In the genomic region with DNA sequence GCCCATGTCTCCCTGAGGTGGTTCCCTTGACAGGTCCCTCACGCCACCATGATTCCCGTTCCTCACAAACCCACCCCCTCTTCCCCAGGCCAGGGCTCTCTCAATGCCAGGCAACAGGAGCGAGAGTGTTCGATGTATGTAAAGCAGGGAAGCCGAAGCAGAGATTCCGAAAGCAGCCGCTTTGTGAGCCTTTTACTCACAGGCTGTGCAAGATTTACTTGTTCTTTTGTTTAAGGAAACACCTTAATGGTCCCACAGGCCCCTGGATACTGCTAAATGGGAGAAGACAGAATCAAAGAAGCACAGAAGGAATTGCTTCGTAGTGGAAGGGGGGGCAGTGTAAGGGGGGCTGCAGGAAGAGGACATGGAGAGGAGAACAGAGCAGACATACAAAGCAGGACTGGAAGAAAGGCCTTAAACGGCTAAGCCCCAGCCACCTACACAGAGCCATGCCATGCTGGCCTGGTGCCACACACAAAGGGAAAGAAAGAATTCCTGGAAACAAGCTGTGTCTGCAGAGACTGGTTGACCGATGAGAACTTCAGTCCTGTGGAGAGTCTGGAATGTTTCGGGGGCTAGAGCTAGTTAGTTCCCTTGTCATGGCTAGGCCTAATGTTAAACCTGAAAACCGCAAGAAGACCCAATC, we compare ENCODE assay signal across 13 mouse cellular contexts.
DNase-seq lines count a peak whose midpoint lies in the region; ATAC-seq and TF ChIP-seq lines count a peak whose summit lies in the region.
"Had no signal": no experiment of that assay in that cellular context is flagged by ENCODE, and none has a peak within 500 bp of the region (broad histone marks: within the 10 kb centered on the region; RNA-seq: fewer than 3 reads in every experiment).

No protein-coding gene starts in this region.

- peak; percentile 51 for ATAC-seq in forebrain, postnatal 0 days
- peak; percentile 62 for ATAC-seq in midbrain, embryonic 15.5 days (replicated peaks)
- no peak for ATAC-seq in megakaryocyte progenitor cell, adult 5-6 weeks (replicated peaks; ENCODE audit: poor library complexity)
- no peak for ATAC-seq in megakaryocyte, adult 5-6 weeks (ENCODE audit: poor library complexity, severe bottlenecking)

- H3K4me2 ChIP-seq in forebrain, postnatal 0 days (ENCODE audit: low read depth) = no peak overlapping the region
- H3K4me2 ChIP-seq in midbrain, embryonic 15.5 days = no peak overlapping the region
- H3K4me2 ChIP-seq: embryonic facial prominence, embryonic 12.5 days; midbrain, embryonic 12.5 days; stomach, embryonic 15.5 days had no signal

- no peak overlapping the region for H3K4me3 ChIP-seq in forebrain, postnatal 0 days (ENCODE audit: low read depth, low read length)
- H3K4me3 ChIP-seq in midbrain, embryonic 15.5 days = no peak overlapping the region
- H3K4me3 ChIP-seq: embryonic facial prominence, embryonic 12.5 days; midbrain, embryonic 12.5 days; stomach, embryonic 15.5 days had no signal

- no peaks in the 10 kb centered on the region for H3K9me3 ChIP-seq in forebrain, postnatal 0 days (ENCODE audit: low read length)
- H3K9me3 ChIP-seq in midbrain, embryonic 15.5 days = no peaks in the 10 kb centered on the region
- H3K9me3 ChIP-seq: embryonic facial prominence, embryonic 12.5 days; midbrain, embryonic 12.5 days; stomach, embryonic 15.5 days had no signal

- no peaks in the 10 kb centered on the region; the same call in 1 of the 2 replicates for H3K4me1 ChIP-seq in forebrain, postnatal 0 days (ENCODE audit: insufficient read depth)
- peaks cover 17% of the 10 kb centered on the region for H3K4me1 ChIP-seq in midbrain, embryonic 15.5 days

- no peak overlapping the region for H3K9ac ChIP-seq in forebrain, postnatal 0 days
- no peak overlapping the region for H3K9ac ChIP-seq in midbrain, embryonic 15.5 days
- H3K9ac ChIP-seq: embryonic facial prominence, embryonic 12.5 days; midbrain, embryonic 12.5 days; stomach, embryonic 15.5 days had no signal

- TF ChIP-seq CTCF in forebrain, postnatal 0 days (IDR thresholded peaks at IDR 0.05; ENCODE audit: low read depth) = no peak

- no peak overlapping the region for H3K27ac ChIP-seq in forebrain, postnatal 0 days (ENCODE audit: low read depth, low read length)
- peak overlapping the region; percentile 15; the same call in 1 of the 2 replicates for H3K27ac ChIP-seq in midbrain, embryonic 15.5 days
- H3K27ac ChIP-seq: embryonic facial prominence, embryonic 12.5 days; midbrain, embryonic 12.5 days; stomach, embryonic 15.5 days had no signal

- WGBS in forebrain, postnatal 0 days = 19% methylated on average over 12 of the region's 12 CpGs
- WGBS in midbrain, embryonic 15.5 days = 34% methylated on average over 12 of the region's 12 CpGs

- DNase-seq in kidney, postnatal 14 days = peak; percentile 21
- DNase-seq in kidney, adult 9 months = no peak
- DNase-seq in cerebellum, adult 8-10 months = peak; percentile 7
- peak; percentile 52 for DNase-seq in forebrain, postnatal 0 days
- no peak for DNase-seq in heart, adult 18-20 months
- DNase-seq: gastrocnemius, postnatal 14 days; heart, postnatal 14 days had no signal

- no peaks in the 10 kb centered on the region for H3K27me3 ChIP-seq in forebrain, postnatal 0 days (ENCODE audit: insufficient read depth, low read length)
- no peaks in the 10 kb centered on the region for H3K27me3 ChIP-seq in midbrain, embryonic 15.5 days (replicated peaks)
- H3K27me3 ChIP-seq: embryonic facial prominence, embryonic 12.5 days; stomach, embryonic 15.5 days had no signal

- no peaks in the 10 kb centered on the region for H3K36me3 ChIP-seq in forebrain, postnatal 0 days (ENCODE audit: insufficient read depth)
- H3K36me3 ChIP-seq in midbrain, embryonic 15.5 days (replicated peaks) = no peaks in the 10 kb centered on the region
- H3K36me3 ChIP-seq: embryonic facial prominence, embryonic 12.5 days; midbrain, embryonic 12.5 days; stomach, embryonic 15.5 days had no signal

Comparison
In these comparisons a context has a peak if more than half of its experiments do, and no peak if none do; other contexts are left out.
1. DNase-seq: peak in kidney, postnatal 14 days (single experiment), cerebellum, adult 8-10 months (single experiment) and forebrain, postnatal 0 days (single experiment); none in kidney, adult 9 months (single experiment) and heart, adult 18-20 months (0 of 2).
2. ATAC-seq: peak in forebrain, postnatal 0 days (single experiment) and midbrain, embryonic 15.5 days (single experiment); none in megakaryocyte progenitor cell, adult 5-6 weeks (single experiment) and megakaryocyte, adult 5-6 weeks (single experiment).